Mouse (Mus musculus): ENCODE data around the gene Cd80.

- TF ChIP-seq POLR2A (IDR thresholded peaks at IDR 0.05; ENCODE audit: low read depth, low read length) = no peak
- no peak for TF ChIP-seq CTCF (IDR thresholded peaks at IDR 0.05; ENCODE audit: extremely low read depth, insufficient read length, insufficient replicate concordance, low read depth, low read length)
Measured at GRCm38 (mm10) chr16:38475681-38476311, 20.4 kb downstream of the Cd80 start.

All from small intestine, adult 2 months (tissue).